ENCODE assay signal across 8 mouse cellular contexts in genomic region chr4:116820902-116821693, GRCm38 (mm10). TPM values are rescaled to one million over a fixed set of nuclear protein-coding genes. Genes with fewer than 3 reads are reported as not detected.
A peak's percentile ranks its signal among the peaks of the same experiment; 100 is the strongest.
DNase-seq lines count a peak whose midpoint lies in the region; ATAC-seq lines count a peak whose summit lies in the region.

No protein-coding gene starts in this region.

- intact Hi-C loops in gastrocnemius, postnatal 14 days (cut with DNase I; ENCODE audit: low total_unique reads): no loop called here

- H3K4me3 ChIP-seq in limb, embryonic 15.5 days: peak overlapping the region; percentile 55
- H3K4me3 ChIP-seq in midbrain, embryonic 14.5 days (replicated peaks; ENCODE audit: low read depth, low read length): peak overlapping the region; percentile 39

- H3K4me2 ChIP-seq in limb, embryonic 15.5 days: peak overlapping the region; percentile 77
- H3K4me2 ChIP-seq in midbrain, embryonic 14.5 days (ENCODE audit: low read length): peak overlapping the region; percentile 80

- H3K9me3 ChIP-seq in limb, embryonic 15.5 days: no peaks in the 10 kb centered on the region
- H3K9me3 ChIP-seq in midbrain, embryonic 14.5 days (ENCODE audit: control insufficient read depth, low read length): no peaks in the 10 kb centered on the region

- H3K27me3 ChIP-seq in limb, embryonic 15.5 days: peaks cover 20% of the 10 kb centered on the region
- H3K27me3 ChIP-seq in midbrain, embryonic 14.5 days (ENCODE audit: control insufficient read depth, insufficient read depth, low read length): peaks cover 22% of the 10 kb centered on the region; the same call in 1 of the 2 replicates

- H3K4me1 ChIP-seq in limb, embryonic 15.5 days: peaks cover 13% of the 10 kb centered on the region
- peaks cover 17% of the 10 kb centered on the region for H3K4me1 ChIP-seq in midbrain, embryonic 14.5 days (ENCODE audit: control insufficient read depth, insufficient read depth, low read length)

- no peak overlapping the region for H3K27ac ChIP-seq in limb, embryonic 15.5 days
- no peak overlapping the region for H3K27ac ChIP-seq in midbrain, embryonic 14.5 days (replicated peaks; ENCODE audit: low read depth, low read length)

- WGBS in limb, embryonic 15.5 days: under 1% methylated on average over 51 of the region's 51 CpGs
- WGBS in midbrain, embryonic 14.5 days: under 1% methylated on average over 51 of the region's 51 CpGs

- H3K9ac ChIP-seq in limb, embryonic 15.5 days: peak overlapping the region; percentile 23; the same call in 1 of the 2 replicates
- peak overlapping the region; percentile 43 for H3K9ac ChIP-seq in midbrain, embryonic 14.5 days (replicated peaks; ENCODE audit: low read length)

- no peak for DNase-seq in cerebellum, adult 9-10 months
- DNase-seq in gastrocnemius, postnatal 14 days: peak; percentile 71
- peak; percentile 77 for DNase-seq in midbrain, embryonic 14.5 days
- peak; percentile 14 to 55 for DNase-seq in spleen, adult 18-20 months

- ATAC-seq in cerebellum, adult (ENCODE audit: insufficient number of reproducible peaks, low FRiP score, low TSS enrichment): peak; percentile 59
- peak; percentile 73 for ATAC-seq in common myeloid progenitor, adult 5-6 weeks (replicated peaks; ENCODE audit: low read depth, poor library complexity, severe bottlenecking)
- ATAC-seq in inflammation-experienced regulatory T-cells, adult 6 months: peak; percentile 61
- ATAC-seq in limb, embryonic 15.5 days (ENCODE audit: insufficient number of reproducible peaks, low FRiP score, low TSS enrichment, low read depth): 0 out of 2 replicates have a peak, but pooled peaks have one; percentile 60
- ATAC-seq in midbrain, embryonic 14.5 days (ENCODE audit: low FRiP score, low TSS enrichment): peak; percentile 68

- peaks cover 13% of the 10 kb centered on the region; the same call in 1 of the 2 replicates for H3K36me3 ChIP-seq in limb, embryonic 15.5 days
- H3K36me3 ChIP-seq in midbrain, embryonic 14.5 days (ENCODE audit: control insufficient read depth, insufficient read depth, low read length): no peaks in the 10 kb centered on the region

RNA-seq across cellular contexts. Expression of gene Hpdl, which starts 0.4 kb away (rescaled TPM):
- 0.39 and 0.41 TPM in 2 replicates for total RNA-seq in common myeloid progenitor, adult 5-6 weeks (2017)
- total RNA-seq in gastrocnemius, postnatal 14 days (2021): 1 to 10 TPM; 2.7 to 2.9 TPM
- polyA plus RNA-seq in inflammation-experienced regulatory T-cells, adult 6 months (2017; shearing (Covaris generic)): under 1 TPM in 2 of 3 experiments, not detected in 1; 0.32 to 0.74 TPM
- 0.56 and 0.68 TPM in 2 replicates for polyA plus RNA-seq in limb, embryonic 15.5 days (2015; fragmentation: Nextera tagmentation; extraction: Ambion mirVana)
- polyA plus RNA-seq in midbrain, embryonic 14.5 days (2014; fragmentation: Nextera tagmentation; extraction: Ambion mirVana): 1.1 and 1.2 TPM in 2 replicates

RNA-seq across cellular contexts. Expression of gene Mutyh, which starts 13.6 kb away (rescaled TPM):
- 2.1 and 2.9 TPM in 2 replicates for total RNA-seq in common myeloid progenitor, adult 5-6 weeks (2017)
- total RNA-seq in gastrocnemius, postnatal 14 days (2021): 1 to 10 TPM in 1 of 2 experiments, under 1 TPM in 1; 1.00 to 1.6 TPM
- 10 to 100 TPM in 2 of 3 experiments, 1 to 10 TPM in 1; 9.9 to 16.6 (median 15.1) TPM for polyA plus RNA-seq in inflammation-experienced regulatory T-cells, adult 6 months (2017; shearing (Covaris generic))
- 13.2 and 13.3 TPM in 2 replicates for polyA plus RNA-seq in limb, embryonic 15.5 days (2015; fragmentation: Nextera tagmentation; extraction: Ambion mirVana)
- 3.8 and 5.9 TPM in 2 replicates for polyA plus RNA-seq in midbrain, embryonic 14.5 days (2014; fragmentation: Nextera tagmentation; extraction: Ambion mirVana)

RNA-seq across cellular contexts. Expression of gene Toe1, which starts 13.7 kb away (rescaled TPM):
- 31.4 and 38.1 TPM in 2 replicates for total RNA-seq in common myeloid progenitor, adult 5-6 weeks (2017)
- total RNA-seq in gastrocnemius, postnatal 14 days (2021): 1 to 10 TPM; 5.6 to 5.7 TPM
- 10 to 100 TPM; 25.5 to 32.7 (median 29.7) TPM for polyA plus RNA-seq in inflammation-experienced regulatory T-cells, adult 6 months (2017; shearing (Covaris generic))
- 36.8 and 37.3 TPM in 2 replicates for polyA plus RNA-seq in limb, embryonic 15.5 days (2015; fragmentation: Nextera tagmentation; extraction: Ambion mirVana)
- polyA plus RNA-seq in midbrain, embryonic 14.5 days (2014; fragmentation: Nextera tagmentation; extraction: Ambion mirVana): 22.6 and 30.4 TPM in 2 replicates

RNA-seq across cellular contexts. Expression of gene Zswim5, which starts 56.1 kb away (rescaled TPM):
- total RNA-seq in common myeloid progenitor, adult 5-6 weeks (2017): 0.09 and 0.39 TPM in 2 replicates
- under 1 TPM; 0.11 to 0.23 TPM for total RNA-seq in gastrocnemius, postnatal 14 days (2021)
- polyA plus RNA-seq in inflammation-experienced regulatory T-cells, adult 6 months (2017; shearing (Covaris generic)): under 1 TPM in 2 of 3 experiments, not detected in 1; 0.05 to 0.06 TPM
- polyA plus RNA-seq in limb, embryonic 15.5 days (2015; fragmentation: Nextera tagmentation; extraction: Ambion mirVana): 0.22 and 0.24 TPM in 2 replicates
- 7.7 and 9.2 TPM in 2 replicates for polyA plus RNA-seq in midbrain, embryonic 14.5 days (2014; fragmentation: Nextera tagmentation; extraction: Ambion mirVana)
